Mouse (Mus musculus): Measurements from ENCODE around the gene Pdzd2. TPM values are rescaled to one million over a fixed set of nuclear protein-coding genes. Genes with fewer than 3 reads are reported as not detected.

Pdzd2 gene
- polyA plus RNA-seq, 1 experiment from 2014 or later, result 6.3 TPM

GRCm38 (mm10) chr15:12357459-12357858 lies 382.3 kb downstream of the Pdzd2 start:
- DNase-seq (ENCODE audit: low spot score), result no peak

- DNase-seq (ENCODE audit: low spot score), result no peak
Observed at GRCm38 (mm10) chr15:12355907-12356306, 383.8 kb downstream of the Pdzd2 start.

GRCm38 (mm10) chr15:12355261-12355660 lies 384.5 kb downstream of the Pdzd2 start:
- no peak for DNase-seq (ENCODE audit: low spot score)

- DNase-seq (ENCODE audit: low spot score), result no peak
Observed at GRCm38 (mm10) chr15:12354281-12354810, 385.4 kb downstream of the Pdzd2 start.

- DNase-seq (ENCODE audit: low spot score), result no peak
Observed at GRCm38 (mm10) chr15:12351470-12351869, 388.3 kb downstream of the Pdzd2 start.

- no peak for DNase-seq (ENCODE audit: low spot score)
Observed at GRCm38 (mm10) chr15:12349840-12350239, 389.9 kb downstream of the Pdzd2 start.

- peak; percentile 7 for DNase-seq (ENCODE audit: low spot score)
Observed at GRCm38 (mm10) chr15:12348950-12349349, 390.8 kb downstream of the Pdzd2 start.

- DNase-seq (ENCODE audit: low spot score), result no peak
Observed at GRCm38 (mm10) chr15:12346916-12347315, 392.8 kb downstream of the Pdzd2 start.

GRCm38 (mm10) chr15:12341401-12341758 lies 398.3 kb downstream of the Pdzd2 start:
- DNase-seq (ENCODE audit: low spot score), result no peak

GRCm38 (mm10) chr15:12340536-12341400 lies 399.0 kb downstream of the Pdzd2 start:
- no peak for DNase-seq (ENCODE audit: low spot score)

- DNase-seq (ENCODE audit: low spot score), result no peak
Observed at GRCm38 (mm10) chr15:12337779-12338137, 402.0 kb downstream of the Pdzd2 start.

GRCm38 (mm10) chr15:12337030-12337778 lies 402.5 kb downstream of the Pdzd2 start:
- DNase-seq (ENCODE audit: low spot score), result no peak

GRCm38 (mm10) chr15:12334381-12334780 lies 405.3 kb downstream of the Pdzd2 start:
- DNase-seq (ENCODE audit: low spot score), result no peak

- DNase-seq (ENCODE audit: low spot score), result no peak
Observed at GRCm38 (mm10) chr15:12331300-12331699, 408.4 kb downstream of the Pdzd2 start.

GRCm38 (mm10) chr15:12330892-12331291 lies 408.8 kb downstream of the Pdzd2 start:
- no peak for DNase-seq (ENCODE audit: low spot score)

GRCm38 (mm10) chr15:12330389-12330788 lies 409.3 kb downstream of the Pdzd2 start:
- DNase-seq (ENCODE audit: low spot score), result no peak

GRCm38 (mm10) chr15:12324326-12324725 lies 415.4 kb downstream of the Pdzd2 start:
- DNase-seq (ENCODE audit: low spot score), result no peak

- DNase-seq (ENCODE audit: low spot score), result peak; percentile 30
Observed at GRCm38 (mm10) chr15:12322676-12323402, 416.9 kb downstream of the Pdzd2 start.

- peak; percentile 51 for DNase-seq (ENCODE audit: low spot score)
Observed at GRCm38 (mm10) chr15:12321788-12322621, 417.7 kb downstream of the Pdzd2 start, which contains the start of gene 1810049J17Rik. Gene 1810049J17Rik (minus strand): TSS chr15:12321899.

- DNase-seq (ENCODE audit: low spot score), result peak; percentile 93
Observed at GRCm38 (mm10) chr15:12321091-12321787, 418.5 kb downstream of the Pdzd2 start, which contains the start of gene Golph3. Gene Golph3 (plus strand): TSS chr15:12321450.
